Mouse (Mus musculus) midbrain, embryonic 15.5 days (tissue): ENCODE measurements at regions not wholly inside any gene's neighbourhood (a gene's known extent, or its start where the extent isn't known, plus 50 kb on each side); places are given as distances from the start of the nearest gene placed in this dataset.
A peak's percentile ranks its signal among the peaks of the same experiment; 100 is the strongest.

Experiments used
- ATAC-seq: fragments of 200-750 bp; cut with Nextera tagmentation; replicated peaks from 2 replicates; pipeline ENCODE4 v1.8.0; 2017; ENCODE audit warnings: moderate TSS enrichment
- H3K27ac ChIP-seq: fragments of 300-500 bp; sonication (generic); 2 replicates; pipeline ENCODE4 v1.5.1; 2015; ENCODE audit warnings: mild to moderate bottlenecking, inconsistent platforms
- H3K27me3 ChIP-seq: fragments of 300-500 bp; sonication (generic); replicated peaks from 2 replicates; pipeline ENCODE4 v1.6.1; 2015; ENCODE audit warnings: inconsistent platforms
- H3K36me3 ChIP-seq: fragments of 300-500 bp; sonication (generic); replicated peaks from 2 replicates; pipeline ENCODE4 v1.6.1; 2015; ENCODE audit warnings: inconsistent platforms
- H3K4me1 ChIP-seq: fragments of 300-500 bp; sonication (generic); 2 replicates; pipeline ENCODE4 v1.6.1; 2015; ENCODE audit warnings: inconsistent platforms
- H3K4me2 ChIP-seq: fragments of 300-500 bp; sonication (generic); 2 replicates; pipeline ENCODE4 v1.6.1; 2015; ENCODE audit warnings: inconsistent platforms, mild to moderate bottlenecking, moderate library complexity
- H3K4me3 ChIP-seq: fragments of 300-500 bp; sonication (generic); 2 replicates; pipeline ENCODE4 v1.5.1; 2015; ENCODE audit warnings: mild to moderate bottlenecking, inconsistent platforms
- H3K9ac ChIP-seq: fragments of 300-500 bp; sonication (generic); 2 replicates; pipeline ENCODE4 v1.6.1; 2015; ENCODE audit warnings: mild to moderate bottlenecking, inconsistent platforms
- H3K9me3 ChIP-seq: fragments of 300-500 bp; sonication (generic); 2 replicates; pipeline ENCODE4 v1.6.1; 2016; ENCODE audit warnings: inconsistent platforms
- WGBS: fragments of 180-500 bp; shearing (Covaris S2); methylation state at CpG from one replicate; pipeline ENCODE4 v1.1.7; 2015; ENCODE audit warnings: mixed read lengths; 5-methylcytosine and 5-hydroxymethylcytosine counted together

DNA sequence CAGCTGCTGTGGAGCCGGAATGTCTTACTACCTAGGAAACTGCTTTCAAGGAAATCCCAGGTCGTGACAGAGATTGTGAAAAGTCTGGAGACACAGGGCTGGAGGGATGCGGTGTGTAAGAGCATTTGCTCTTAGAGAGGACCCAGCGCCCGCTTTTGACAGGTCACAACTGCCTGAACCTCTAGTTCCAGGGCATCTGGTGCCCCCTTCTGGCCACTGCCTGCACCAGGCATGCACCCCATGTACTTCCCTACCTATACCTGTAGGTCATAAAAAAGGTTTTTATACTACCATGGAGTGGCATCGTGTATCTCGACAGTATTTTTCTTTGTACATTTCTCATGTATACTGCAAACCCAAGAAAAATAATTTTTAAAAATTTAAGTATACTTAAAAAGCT, 314.0 kb downstream of the Bbx start:
- Histone ChIP-seq H3K4me2 (no peak overlapping the region), H3K36me3 (no peaks in the 10 kb centered on the region), H3K4me1 (no peaks in the 10 kb centered on the region), H3K27ac (no peak overlapping the region), H3K9ac (no peak overlapping the region), H3K27me3 (no peaks in the 10 kb centered on the region), H3K9me3 (no peaks in the 10 kb centered on the region), H3K4me3 (no peak overlapping the region)
- WGBS, result 92% methylated on average over 7 of the region's 7 CpGs
- no peak for ATAC-seq

DNA sequence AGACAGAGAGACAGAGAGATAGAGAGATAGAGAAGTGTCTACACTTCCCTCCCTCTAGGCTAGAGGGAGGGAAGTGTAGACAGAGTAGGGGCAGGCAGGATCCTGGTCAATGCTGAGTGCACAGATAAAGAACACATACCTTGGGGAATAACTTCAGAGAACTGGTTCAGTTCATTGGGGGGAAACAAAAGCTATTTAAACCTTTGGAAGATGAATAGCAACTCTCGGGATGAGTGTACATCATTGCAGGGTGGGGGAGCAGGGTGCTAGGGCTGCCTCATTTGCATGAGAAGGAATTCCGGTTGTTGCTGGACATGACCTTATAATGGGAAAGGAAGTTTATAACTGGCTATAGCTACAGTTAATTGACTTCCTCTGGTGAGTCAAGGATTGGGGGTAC, 309.7 kb downstream of the Bbx start:
- 63% methylated on average over 2 of the region's 2 CpGs for WGBS
- Histone ChIP-seq H3K36me3 (no peaks in the 10 kb centered on the region), H3K9me3 (no peaks in the 10 kb centered on the region), H3K9ac (no peak overlapping the region), H3K4me3 (no peak overlapping the region), H3K4me1 (no peaks in the 10 kb centered on the region), H3K27me3 (no peaks in the 10 kb centered on the region), H3K4me2 (no peak overlapping the region), H3K27ac (no peak overlapping the region)
- ATAC-seq, result no peak

DNA sequence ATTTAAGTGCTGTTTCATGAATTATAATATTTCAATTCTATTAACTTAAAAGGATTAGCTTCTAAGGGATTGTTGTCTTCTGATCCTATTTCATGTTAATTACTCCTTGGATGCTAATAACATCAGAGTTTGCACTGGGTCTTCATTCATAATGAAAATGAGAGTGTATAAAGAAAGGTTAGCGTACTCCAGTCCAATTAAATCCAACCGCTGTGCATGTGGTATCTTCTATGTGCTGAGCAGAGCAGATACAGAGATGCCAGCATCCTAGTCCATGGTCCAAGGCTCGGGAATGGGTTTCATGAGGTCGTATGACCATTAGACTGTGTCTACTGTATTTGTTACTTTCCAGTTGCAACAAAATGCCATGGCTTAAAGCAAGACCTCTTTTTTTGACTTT, 307.5 kb downstream of the Bbx start:
- H3K9me3 ChIP-seq, result no peaks in the 10 kb centered on the region
- no peaks in the 10 kb centered on the region for H3K36me3 ChIP-seq
- H3K4me1 ChIP-seq, result no peaks in the 10 kb centered on the region
- H3K27me3 ChIP-seq, result no peaks in the 10 kb centered on the region
- no peak overlapping the region for H3K4me2 ChIP-seq
- WGBS, result 74% methylated on average over 4 of the region's 4 CpGs
- H3K4me3 ChIP-seq, result no peak overlapping the region
- peak; percentile 62; the same call in 1 of the 2 replicates for ATAC-seq
- no peak overlapping the region for H3K27ac ChIP-seq
- H3K9ac ChIP-seq, result no peak overlapping the region

DNA sequence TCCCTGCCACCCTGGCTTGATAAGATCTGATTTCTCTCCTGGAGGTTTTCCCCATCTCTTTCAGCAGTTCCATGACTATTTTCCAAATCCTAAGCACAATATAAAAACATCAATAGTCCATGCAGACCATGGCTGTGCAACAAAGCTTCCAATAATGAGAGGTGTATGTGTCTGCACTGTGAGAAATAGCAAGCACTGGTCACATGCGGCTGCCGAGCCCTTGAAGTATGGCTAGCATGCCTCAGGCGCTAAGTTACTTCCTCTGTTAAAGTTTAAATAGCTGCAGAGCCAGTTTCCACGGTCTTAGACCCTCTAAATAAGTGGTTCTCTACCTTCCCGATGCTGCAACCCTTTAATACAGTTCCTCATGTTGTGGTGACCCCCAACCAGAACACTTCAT, 306.6 kb downstream of the Bbx start:
- ATAC-seq, result no peak
- H3K27me3 ChIP-seq, result no peaks in the 10 kb centered on the region
- H3K36me3 ChIP-seq, result no peaks in the 10 kb centered on the region
- H3K9ac ChIP-seq, result no peak overlapping the region
- H3K4me3 ChIP-seq, result no peak overlapping the region
- no peak overlapping the region for H3K4me2 ChIP-seq
- H3K27ac ChIP-seq, result no peak overlapping the region
- no peaks in the 10 kb centered on the region for H3K4me1 ChIP-seq
- no peaks in the 10 kb centered on the region for H3K9me3 ChIP-seq
- WGBS, result 84% methylated on average over 5 of the region's 5 CpGs

DNA sequence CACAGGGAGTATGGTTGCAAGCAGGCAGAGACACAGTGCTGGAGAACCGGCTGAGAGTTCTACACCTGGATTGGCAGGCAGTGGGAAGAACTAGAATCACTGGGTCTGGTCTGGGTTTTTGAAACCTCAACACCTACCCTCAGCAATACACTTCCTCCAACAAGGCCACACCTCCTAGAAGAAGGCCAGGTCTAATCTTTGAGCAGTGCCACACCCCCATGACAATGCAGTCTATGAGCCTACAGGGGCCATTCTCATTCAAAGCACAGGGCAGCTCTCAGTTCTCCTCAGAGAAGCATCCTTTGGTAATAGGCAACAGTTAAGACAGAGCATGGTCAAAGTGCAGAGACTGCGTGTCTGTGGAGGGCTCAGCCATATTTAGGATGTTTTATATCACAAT, 300.8 kb downstream of the Bbx start:
- no peaks in the 10 kb centered on the region for H3K4me1 ChIP-seq
- no peak overlapping the region for H3K4me2 ChIP-seq
- H3K4me3 ChIP-seq, result no peak overlapping the region
- WGBS, result 91% methylated on average over 2 of the region's 2 CpGs
- H3K27ac ChIP-seq, result no peak overlapping the region
- no peaks in the 10 kb centered on the region for H3K27me3 ChIP-seq
- no peaks in the 10 kb centered on the region for H3K9me3 ChIP-seq
- no peaks in the 10 kb centered on the region for H3K36me3 ChIP-seq
- H3K9ac ChIP-seq, result no peak overlapping the region
- ATAC-seq, result no peak
